Mouse (Mus musculus): ENCODE data around the gene Flt1.

DNA sequence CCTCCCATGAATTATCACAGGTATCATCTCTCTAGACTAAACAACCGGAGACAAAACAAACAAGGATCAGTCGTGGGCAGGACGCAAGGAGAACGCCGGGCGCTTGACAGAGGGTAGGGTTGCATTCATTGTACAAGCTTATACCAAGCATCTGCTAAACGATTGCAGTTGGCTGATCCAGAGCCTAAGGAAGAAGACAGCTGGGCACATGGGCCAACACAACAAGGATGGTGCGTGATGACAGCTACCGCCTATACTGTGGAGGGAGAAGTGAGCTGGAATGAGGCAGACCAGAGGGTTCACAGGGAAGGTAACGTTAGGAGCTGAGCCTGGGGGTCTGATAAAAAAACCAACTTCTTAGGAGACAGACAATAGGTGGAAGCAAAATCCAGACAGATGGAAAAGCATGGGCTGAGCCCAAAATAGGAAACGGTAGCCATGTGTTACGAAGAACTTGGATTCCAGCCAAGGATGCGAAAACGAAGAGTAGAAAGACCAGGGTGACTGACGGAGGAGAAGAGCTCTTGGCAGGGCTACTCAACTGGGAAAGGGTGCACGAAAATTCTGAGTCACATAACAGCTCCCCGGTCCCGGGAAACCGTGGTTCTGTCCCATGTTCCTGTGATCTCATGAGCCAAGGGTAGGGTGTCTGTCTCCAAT, 53.9 kb downstream of the Flt1 start:
- TF ChIP-seq EP300 (IDR thresholded peaks at IDR 0.05; ENCODE audit: low read depth): no peak
- no peak for TF ChIP-seq CTCF (IDR thresholded peaks at IDR 0.05; ENCODE audit: low read depth)

Measured in liver, embryonic 14.5 days (tissue).